Mouse (Mus musculus) cerebellum, adult (tissue): ENCODE data around the gene Myo1d.

Experiments
- ATAC-seq: cut with Nextera tagmentation; 2 replicates; pipeline ENCODE4 v1.9.2; 2017; ENCODE audit warnings: mild to moderate bottlenecking, moderate library complexity, mixed read lengths; ENCODE audit not compliant: insufficient number of reproducible peaks, low FRiP score, low TSS enrichment

The Myo1d gene

GRCm38 (mm10) chr11:80562479-80562878 lies 217.3 kb downstream of the Myo1d start:
- ATAC-seq: no peak

GRCm38 (mm10) chr11:80560770-80561169 lies 219.1 kb downstream of the Myo1d start:
- no peak for ATAC-seq

GRCm38 (mm10) chr11:80555416-80555815 lies 224.4 kb downstream of the Myo1d start:
- no peak for ATAC-seq

GRCm38 (mm10) chr11:80553046-80553445 lies 226.8 kb downstream of the Myo1d start:
- ATAC-seq: no peak

GRCm38 (mm10) chr11:80551634-80552033 lies 228.2 kb downstream of the Myo1d start:
- ATAC-seq: 0 out of 2 replicates have a peak, but pooled peaks have one; percentile 40

- no peak; the same call in 1 of the 2 replicates for ATAC-seq
Measured at GRCm38 (mm10) chr11:80550264-80550663, 229.6 kb downstream of the Myo1d start.

- ATAC-seq: no peak
Measured at GRCm38 (mm10) chr11:80549854-80550253, 230.0 kb downstream of the Myo1d start.

- ATAC-seq: no peak
Measured at GRCm38 (mm10) chr11:80546233-80546632, 233.6 kb downstream of the Myo1d start.

GRCm38 (mm10) chr11:80539056-80539455 lies 240.8 kb downstream of the Myo1d start:
- ATAC-seq: no peak

GRCm38 (mm10) chr11:80532966-80533365 lies 246.9 kb downstream of the Myo1d start:
- no peak for ATAC-seq

- no peak for ATAC-seq
Measured at GRCm38 (mm10) chr11:80529149-80529548, 250.7 kb downstream of the Myo1d start.

GRCm38 (mm10) chr11:80527697-80528096 lies 252.1 kb downstream of the Myo1d start:
- ATAC-seq: no peak

- ATAC-seq: no peak
Measured at GRCm38 (mm10) chr11:80524213-80524612, 255.6 kb downstream of the Myo1d start.

- ATAC-seq: no peak
Measured at GRCm38 (mm10) chr11:80523410-80523809, 256.4 kb downstream of the Myo1d start.

GRCm38 (mm10) chr11:80522852-80523251 lies 257.0 kb downstream of the Myo1d start:
- no peak for ATAC-seq

- ATAC-seq: no peak
Measured at GRCm38 (mm10) chr11:80521148-80521547, 258.7 kb downstream of the Myo1d start.

GRCm38 (mm10) chr11:80518421-80519367 lies 261.1 kb downstream of the Myo1d start:
- ATAC-seq: no peak; the same call in 1 of the 2 replicates

GRCm38 (mm10) chr11:80515895-80516294 lies 263.9 kb downstream of the Myo1d start:
- no peak for ATAC-seq

- no peak for ATAC-seq
Measured at GRCm38 (mm10) chr11:80515346-80515745, 264.5 kb downstream of the Myo1d start.

- ATAC-seq: no peak
Measured at GRCm38 (mm10) chr11:80513796-80514195, 266.0 kb downstream of the Myo1d start.

GRCm38 (mm10) chr11:80512313-80513056 lies 267.3 kb downstream of the Myo1d start:
- no peak for ATAC-seq
